Mouse (Mus musculus): ENCODE measurements around the gene Hspb8. TPM values are rescaled to one million over a fixed set of nuclear protein-coding genes. Genes with fewer than 3 reads are reported as not detected.

The Hspb8 gene
- polyA plus RNA-seq, 1 experiment from 2014 or later: 5.5 TPM

- Histone ChIP-seq H3K4me2 (ENCODE audit: low read depth) (no peak overlapping the region), H3K9ac (ENCODE audit: low read length) (no peak overlapping the region), H3K27me3 (ENCODE audit: control insufficient read depth, insufficient read depth, low read length) (no peaks in the 10 kb centered on the region), H3K4me1 (ENCODE audit: control insufficient read depth, insufficient read depth, low read length) (peaks cover 8% of the 10 kb centered on the region; the same call in 1 of the 2 replicates), H3K27ac (ENCODE audit: low read depth, low read length) (no peak overlapping the region), H3K9me3 (ENCODE audit: control insufficient read depth, low read length) (no peaks in the 10 kb centered on the region), H3K4me3 (ENCODE audit: low read depth, low read length) (no peak overlapping the region), H3K36me3 (ENCODE audit: control insufficient read depth, insufficient read depth, low read length) (no peaks in the 10 kb centered on the region)
- WGBS: 38% methylated on average over 4 of the region's 4 CpGs
- DNase-seq (ENCODE audit: low spot score) (no peak), ATAC-seq (ENCODE audit: insufficient read depth, low FRiP score, low TSS enrichment) (no peak)
These were observed 15.3 kb downstream of the Hspb8 start for GRCm38 (mm10) chr5:116407321-116407720.

DNA sequence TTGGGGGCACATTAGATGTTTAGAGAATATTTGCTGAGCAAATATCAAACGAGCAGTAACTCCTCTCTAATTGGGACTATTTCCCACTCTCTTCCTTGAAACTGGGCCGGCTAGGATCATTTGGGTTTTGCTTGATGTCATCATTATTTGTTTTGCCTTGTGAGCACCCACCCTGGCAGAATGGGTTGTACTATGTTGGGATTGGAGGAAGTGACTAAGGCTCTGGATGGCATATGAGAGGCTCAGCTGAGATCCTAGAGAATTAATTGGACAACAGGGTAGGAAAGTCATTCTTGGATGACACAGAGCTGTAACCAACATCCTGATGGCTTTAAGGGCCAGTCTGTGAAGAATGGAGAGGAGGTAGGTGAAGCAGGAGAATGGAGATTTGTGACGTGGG lies 16.2 kb downstream of the Hspb8 start:
- Histone ChIP-seq H3K9ac (ENCODE audit: low read length) (no peak overlapping the region), H3K36me3 (ENCODE audit: control insufficient read depth, insufficient read depth, low read length) (no peaks in the 10 kb centered on the region), H3K4me1 (ENCODE audit: control insufficient read depth, insufficient read depth, low read length) (peaks cover 8% of the 10 kb centered on the region; the same call in 1 of the 2 replicates), H3K9me3 (ENCODE audit: control insufficient read depth, low read length) (no peaks in the 10 kb centered on the region), H3K4me2 (ENCODE audit: low read depth) (no peak overlapping the region), H3K27me3 (ENCODE audit: control insufficient read depth, insufficient read depth, low read length) (no peaks in the 10 kb centered on the region), H3K4me3 (ENCODE audit: low read depth, low read length) (no peak overlapping the region), H3K27ac (ENCODE audit: low read depth, low read length) (no peak overlapping the region)
- WGBS: 77% methylated on average over 3 of the region's 3 CpGs
- DNase-seq (ENCODE audit: low spot score): no peak
- ATAC-seq (ENCODE audit: insufficient read depth, low FRiP score, low TSS enrichment): no peak

- Histone ChIP-seq H3K9ac (ENCODE audit: low read length) (no peak overlapping the region), H3K4me2 (ENCODE audit: low read depth) (no peak overlapping the region), H3K27ac (ENCODE audit: low read depth, low read length) (no peak overlapping the region), H3K36me3 (ENCODE audit: control insufficient read depth, insufficient read depth, low read length) (no peaks in the 10 kb centered on the region), H3K4me1 (ENCODE audit: control insufficient read depth, insufficient read depth, low read length) (peaks cover 8% of the 10 kb centered on the region; the same call in 1 of the 2 replicates), H3K4me3 (ENCODE audit: low read depth, low read length) (no peak overlapping the region), H3K27me3 (ENCODE audit: control insufficient read depth, insufficient read depth, low read length) (no peaks in the 10 kb centered on the region), H3K9me3 (ENCODE audit: control insufficient read depth, low read length) (no peaks in the 10 kb centered on the region)
- DNase-seq (ENCODE audit: low spot score) (no peak), ATAC-seq (ENCODE audit: insufficient read depth, low FRiP score, low TSS enrichment) (no peak)
- WGBS: 94% methylated on average over 1 of the region's 1 CpGs
These were observed 16.7 kb downstream of the Hspb8 start for GRCm38 (mm10) chr5:116405934-116406333.

GRCm38 (mm10) chr5:116404063-116404462 lies 18.6 kb downstream of the Hspb8 start:
- H3K4me3 ChIP-seq (ENCODE audit: low read depth, low read length): no peak overlapping the region
- no peaks in the 10 kb centered on the region for H3K4me1 ChIP-seq (ENCODE audit: control insufficient read depth, insufficient read depth, low read length)
- H3K9ac ChIP-seq (ENCODE audit: low read length): no peak overlapping the region
- no peaks in the 10 kb centered on the region for H3K36me3 ChIP-seq (ENCODE audit: control insufficient read depth, insufficient read depth, low read length)
- 79% methylated on average over 2 of the region's 2 CpGs for WGBS
- H3K27me3 ChIP-seq (ENCODE audit: control insufficient read depth, insufficient read depth, low read length): no peaks in the 10 kb centered on the region
- H3K4me2 ChIP-seq (ENCODE audit: low read depth): no peak overlapping the region
- H3K27ac ChIP-seq (ENCODE audit: low read depth, low read length): no peak overlapping the region
- DNase-seq (ENCODE audit: low spot score) (no peak), ATAC-seq (ENCODE audit: insufficient read depth, low FRiP score, low TSS enrichment) (no peak)
- H3K9me3 ChIP-seq (ENCODE audit: control insufficient read depth, low read length): no peaks in the 10 kb centered on the region

GRCm38 (mm10) chr5:116400801-116401200 lies 21.9 kb downstream of the Hspb8 start:
- Histone ChIP-seq H3K4me2 (ENCODE audit: low read depth) (no peak overlapping the region), H3K27me3 (ENCODE audit: control insufficient read depth, insufficient read depth, low read length) (no peaks in the 10 kb centered on the region), H3K27ac (ENCODE audit: low read depth, low read length) (no peak overlapping the region), H3K9ac (ENCODE audit: low read length) (no peak overlapping the region), H3K36me3 (ENCODE audit: control insufficient read depth, insufficient read depth, low read length) (no peaks in the 10 kb centered on the region), H3K4me1 (ENCODE audit: control insufficient read depth, insufficient read depth, low read length) (no peaks in the 10 kb centered on the region), H3K9me3 (ENCODE audit: control insufficient read depth, low read length) (no peaks in the 10 kb centered on the region), H3K4me3 (ENCODE audit: low read depth, low read length) (no peak overlapping the region)
- 85% methylated on average over 3 of the region's 3 CpGs for WGBS
- ATAC-seq (ENCODE audit: insufficient read depth, low FRiP score, low TSS enrichment): no peak
- no peak for DNase-seq (ENCODE audit: low spot score)

GRCm38 (mm10) chr5:116400042-116400730 lies 22.5 kb downstream of the Hspb8 start:
- 80% methylated on average over 8 of the region's 8 CpGs for WGBS
- H3K4me3 ChIP-seq (ENCODE audit: low read depth, low read length): no peak overlapping the region
- no peaks in the 10 kb centered on the region for H3K36me3 ChIP-seq (ENCODE audit: control insufficient read depth, insufficient read depth, low read length)
- no peak overlapping the region for H3K27ac ChIP-seq (ENCODE audit: low read depth, low read length)
- no peaks in the 10 kb centered on the region for H3K9me3 ChIP-seq (ENCODE audit: control insufficient read depth, low read length)
- H3K4me2 ChIP-seq (ENCODE audit: low read depth): no peak overlapping the region
- H3K9ac ChIP-seq (ENCODE audit: low read length): no peak overlapping the region
- ATAC-seq (ENCODE audit: insufficient read depth, low FRiP score, low TSS enrichment) (no peak), DNase-seq (ENCODE audit: low spot score) (no peak)
- H3K27me3 ChIP-seq (ENCODE audit: control insufficient read depth, insufficient read depth, low read length): no peaks in the 10 kb centered on the region
- H3K4me1 ChIP-seq (ENCODE audit: control insufficient read depth, insufficient read depth, low read length): no peaks in the 10 kb centered on the region

GRCm38 (mm10) chr5:116396104-116396503 lies 26.6 kb downstream of the Hspb8 start:
- H3K36me3 ChIP-seq (ENCODE audit: control insufficient read depth, insufficient read depth, low read length): no peaks in the 10 kb centered on the region
- WGBS: 81% methylated on average over 5 of the region's 5 CpGs

GRCm38 (mm10) chr5:116392603-116393002 lies 30.1 kb downstream of the Hspb8 start:
- DNase-seq (ENCODE audit: low spot score): no peak
- no peak for ATAC-seq (ENCODE audit: insufficient read depth, low FRiP score, low TSS enrichment)
- 84% methylated on average over 9 of the region's 9 CpGs for WGBS
- Histone ChIP-seq H3K27me3 (ENCODE audit: control insufficient read depth, insufficient read depth, low read length) (no peaks in the 10 kb centered on the region), H3K36me3 (ENCODE audit: control insufficient read depth, insufficient read depth, low read length) (no peaks in the 10 kb centered on the region), H3K9me3 (ENCODE audit: control insufficient read depth, low read length) (no peaks in the 10 kb centered on the region), H3K9ac (ENCODE audit: low read length) (no peak overlapping the region), H3K4me2 (ENCODE audit: low read depth) (no peak overlapping the region), H3K4me3 (ENCODE audit: low read depth, low read length) (no peak overlapping the region), H3K4me1 (ENCODE audit: control insufficient read depth, insufficient read depth, low read length) (no peaks in the 10 kb centered on the region), H3K27ac (ENCODE audit: low read depth, low read length) (no peak overlapping the region)

More at GRCm38 (mm10) chr5:116396104-116396503, 26.6 kb downstream of the Hspb8 start:
- Histone ChIP-seq H3K27ac (ENCODE audit: low read depth, low read length) (no peak overlapping the region), H3K27me3 (ENCODE audit: control insufficient read depth, insufficient read depth, low read length) (no peaks in the 10 kb centered on the region), H3K4me2 (ENCODE audit: low read depth) (no peak overlapping the region), H3K4me3 (ENCODE audit: low read depth, low read length) (no peak overlapping the region), H3K9me3 (ENCODE audit: control insufficient read depth, low read length) (no peaks in the 10 kb centered on the region), H3K4me1 (ENCODE audit: control insufficient read depth, insufficient read depth, low read length) (no peaks in the 10 kb centered on the region), H3K9ac (ENCODE audit: low read length) (no peak overlapping the region)
- ATAC-seq (ENCODE audit: insufficient read depth, low FRiP score, low TSS enrichment): no peak
- DNase-seq (ENCODE audit: low spot score): no peak

GRCm38 (mm10) chr5:116389856-116390542 lies 32.7 kb downstream of the Hspb8 start:
- ATAC-seq (ENCODE audit: insufficient read depth, low FRiP score, low TSS enrichment): no peak
- no peak overlapping the region for H3K27ac ChIP-seq (ENCODE audit: low read depth, low read length)
- H3K9ac ChIP-seq (ENCODE audit: low read length): no peak overlapping the region
- no peaks in the 10 kb centered on the region for H3K9me3 ChIP-seq (ENCODE audit: control insufficient read depth, low read length)
- H3K4me1 ChIP-seq (ENCODE audit: control insufficient read depth, insufficient read depth, low read length): no peaks in the 10 kb centered on the region
- no peak overlapping the region for H3K4me2 ChIP-seq (ENCODE audit: low read depth)
- H3K36me3 ChIP-seq (ENCODE audit: control insufficient read depth, insufficient read depth, low read length): no peaks in the 10 kb centered on the region
- H3K27me3 ChIP-seq (ENCODE audit: control insufficient read depth, insufficient read depth, low read length): no peaks in the 10 kb centered on the region
- WGBS: 86% methylated on average over 15 of the region's 15 CpGs
- no peak overlapping the region for H3K4me3 ChIP-seq (ENCODE audit: low read depth, low read length)
- no peak for DNase-seq (ENCODE audit: low spot score)
